Mouse (Mus musculus) thymus, adult 2 months (tissue): Measurements from ENCODE around the gene Prss56.

Source experiments
- CTCF ChIP-seq: fragments of 200-500 bp; IDR thresholded peaks from 2 replicates; pipeline ENCODE4 v1.5.1; 2012; ENCODE audit warnings: mild to moderate bottlenecking, control low read depth, low read length, moderate library complexity, borderline replicate concordance; ENCODE audit not compliant: control insufficient read depth, poor library complexity, insufficient read depth; ENCODE audit errors: extremely low read depth
- POLR2A ChIP-seq: fragments of 200-500 bp; IDR thresholded peaks from 2 replicates; pipeline ENCODE4 v1.6.1; 2012; ENCODE audit warnings: mild to moderate bottlenecking, low read length, control low read depth, moderate library complexity; ENCODE audit not compliant: control insufficient read depth, poor library complexity, insufficient read depth; ENCODE audit errors: extremely low read depth

DNA sequence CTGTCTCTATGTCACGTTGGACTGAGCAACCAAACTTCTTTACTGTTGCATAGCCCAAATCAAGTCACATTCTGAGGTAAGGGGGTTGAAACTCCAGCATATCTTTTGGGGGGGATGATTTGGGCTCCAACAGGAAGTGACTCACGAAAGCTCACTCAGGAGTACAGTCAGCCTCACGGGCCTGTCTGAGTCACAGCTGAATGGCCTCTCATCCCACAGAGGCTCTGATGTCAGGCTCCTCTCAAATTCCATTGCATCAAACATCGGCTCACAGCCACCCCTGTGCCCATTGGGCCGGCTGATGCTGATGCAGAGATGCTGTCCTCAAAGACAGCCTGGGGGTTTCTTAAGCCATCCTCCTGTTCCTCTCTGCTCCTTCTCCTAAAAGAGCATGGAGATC lies 2.2 kb upstream of the Prss56 start:
- no peak for TF ChIP-seq POLR2A
- no peak for TF ChIP-seq CTCF
